Mouse (Mus musculus) cerebellum, adult 2 months (tissue): Measurements from ENCODE around the gene Gm45785. TPM values are rescaled to one million over a fixed set of nuclear protein-coding genes. Genes with fewer than 3 reads are reported as not detected.
A peak's percentile ranks its signal among the peaks of the same experiment; 100 is the strongest.

Source experiments
- DNase-seq, 2 experiments: peaks; one replicate each; pipeline ENCODE4 v3.0.0; 2021
- H3K27ac ChIP-seq: fragments of 200-500 bp; 2 replicates; pipeline ENCODE4 v1.5.1; 2012; ENCODE audit warnings: low read length, control low read depth, inconsistent platforms; ENCODE audit not compliant: insufficient read depth
- H3K27me3 ChIP-seq: fragments of 200-500 bp; 2 replicates; pipeline ENCODE4 v1.6.1; 2012; ENCODE audit warnings: inconsistent platforms, mild to moderate bottlenecking, low read length, moderate library complexity; ENCODE audit not compliant: control insufficient read depth, insufficient read depth
- H3K4me1 ChIP-seq: fragments of 200-500 bp; 2 replicates; pipeline ENCODE4 v1.6.1; 2011; ENCODE audit warnings: low read length; ENCODE audit not compliant: control insufficient read depth, insufficient read depth
- H3K4me3 ChIP-seq: fragments of 200-500 bp; replicated peaks from 2 replicates; pipeline ENCODE3; 2011; ENCODE audit warnings: mild to moderate bottlenecking, low read depth, low read length, control low read depth; ENCODE audit not compliant: insufficient read depth
- CTCF ChIP-seq: fragments of 200-500 bp; IDR thresholded peaks from 2 replicates; pipeline ENCODE4 v1.5.1; 2011; ENCODE audit warnings: low read depth, mild to moderate bottlenecking, control low read depth, low read length, moderate library complexity, borderline replicate concordance; ENCODE audit not compliant: insufficient read depth
- POLR2A ChIP-seq: fragments of 200-500 bp; IDR thresholded peaks from 2 replicates; pipeline ENCODE4 v1.6.1; 2011; ENCODE audit warnings: low read length, control low read depth, borderline replicate concordance; ENCODE audit not compliant: insufficient read depth
- WGBS: fragments of 180-500 bp; shearing (Covaris S2); methylation state at CpG from one replicate; pipeline ENCODE4 v1.1.7; 2018; 5-methylcytosine and 5-hydroxymethylcytosine counted together
- polyA plus RNA-seq: library from polyadenylated mRNA; depleted of rRNA; stranded (reverse); fragments of >200 nt; gene quantifications from 2 replicates; pipeline ENCODE4 v1.2.3, GENCODE M21; 2012

Gene Gm45785
- polyA plus RNA-seq, 1 experiment, result 0.15 TPM

DNA sequence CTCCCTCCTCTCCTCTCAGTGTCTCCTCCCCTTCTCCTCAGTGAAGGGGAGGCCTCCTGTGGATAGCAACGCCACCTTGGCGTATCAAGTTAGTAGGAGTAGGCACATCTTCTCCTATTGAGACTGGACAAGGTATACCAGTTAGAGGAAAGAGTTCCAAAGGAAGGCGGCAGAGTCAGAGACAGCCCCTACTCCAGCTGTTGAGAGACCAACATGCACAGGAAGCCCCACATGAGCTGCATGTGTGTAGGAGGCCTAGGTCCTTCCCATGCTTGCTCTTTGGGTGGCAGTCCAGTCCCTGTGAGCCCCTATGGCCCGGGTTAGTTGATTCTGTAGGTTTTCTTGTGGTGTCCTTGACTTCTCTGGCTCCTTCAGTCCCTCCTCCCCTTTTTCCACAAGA, 22.8 kb downstream of the Gm45785 start:
- 82% methylated on average over 4 of the region's 4 CpGs for WGBS
- Histone ChIP-seq H3K27me3 (no peaks in the 10 kb centered on the region), H3K4me1 (no peaks in the 10 kb centered on the region), H3K4me3 (no peak overlapping the region), H3K27ac (no peak overlapping the region)
- no peak for DNase-seq
- TF ChIP-seq POLR2A, result no peak
- TF ChIP-seq CTCF, result no peak

GRCm38 (mm10) chr7:140831447-140831846, 24.7 kb downstream of the Gm45785 start:
- no peak for DNase-seq
- WGBS, result 70% methylated on average over 6 of the region's 6 CpGs
- TF ChIP-seq POLR2A, result no peak
- TF ChIP-seq CTCF, result no peak

GRCm38 (mm10) chr7:140828171-140828881, 27.8 kb downstream of the Gm45785 start:
- H3K4me1 ChIP-seq, result no peaks in the 10 kb centered on the region
- TF ChIP-seq POLR2A, result no peak
- TF ChIP-seq CTCF, result peak; percentile 73
- H3K27ac ChIP-seq, result peak overlapping the region; percentile 46; the same call in 1 of the 2 replicates
- H3K27me3 ChIP-seq, result no peaks in the 10 kb centered on the region
- WGBS, result 7% methylated on average over 8 of the region's 8 CpGs
- peak overlapping the region; percentile 23 for H3K4me3 ChIP-seq
- DNase-seq, result peak; percentile 67 to 84

More at GRCm38 (mm10) chr7:140831447-140831846, 24.7 kb downstream of the Gm45785 start:
- no peaks in the 10 kb centered on the region for H3K4me1 ChIP-seq
- H3K27me3 ChIP-seq, result no peaks in the 10 kb centered on the region
- no peak overlapping the region for H3K4me3 ChIP-seq
- H3K27ac ChIP-seq, result no peak overlapping the region

- Histone ChIP-seq H3K27me3 (no peaks in the 10 kb centered on the region), H3K27ac (no peak overlapping the region), H3K4me3 (no peak overlapping the region), H3K4me1 (peaks cover 3% of the 10 kb centered on the region; the same call in 1 of the 2 replicates)
- TF ChIP-seq CTCF (no peak), POLR2A (no peak)
- 89% methylated on average over 4 of the region's 4 CpGs for WGBS
- no peak for DNase-seq
These were observed 33.4 kb downstream of the Gm45785 start for GRCm38 (mm10) chr7:140822731-140823130.

DNA sequence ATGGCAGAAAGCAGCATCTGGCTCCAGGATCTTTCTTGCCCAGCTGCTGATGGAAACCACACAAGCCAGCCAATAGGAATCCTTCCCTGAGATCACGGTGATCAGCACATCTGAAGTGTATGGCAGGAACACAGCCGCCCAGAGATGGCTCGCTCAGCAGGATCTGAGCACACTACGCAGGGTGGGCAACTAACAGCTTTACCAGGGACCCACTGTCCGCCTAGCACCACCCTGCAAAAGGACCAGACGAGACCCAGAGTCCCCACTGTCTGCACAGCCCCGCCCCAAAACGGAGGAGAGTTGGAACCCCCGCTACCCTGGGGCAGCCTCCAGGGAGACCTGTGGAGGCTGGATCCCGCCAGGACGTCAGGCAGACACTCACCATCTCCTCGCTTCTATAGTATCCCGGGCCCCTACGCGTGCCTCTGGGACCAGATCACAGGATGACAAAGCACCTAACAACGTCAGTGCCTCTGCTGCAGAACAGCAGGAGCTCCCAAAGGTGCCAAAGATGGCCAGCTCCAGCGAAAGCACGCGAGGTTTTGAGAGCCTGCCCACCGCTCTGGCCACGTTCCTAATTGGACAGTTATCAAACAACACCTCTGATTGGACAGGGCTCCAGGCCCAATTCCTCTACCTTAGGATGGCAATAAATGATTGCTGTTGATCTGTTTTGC, 34.3 kb downstream of the Gm45785 start, which contains the start of gene Zfp941:
Gene Zfp941 (minus strand): TSS at position 526 of the 677 bp plus-strand sequence.
- DNase-seq, result peak; percentile 87 to 88

DNA sequence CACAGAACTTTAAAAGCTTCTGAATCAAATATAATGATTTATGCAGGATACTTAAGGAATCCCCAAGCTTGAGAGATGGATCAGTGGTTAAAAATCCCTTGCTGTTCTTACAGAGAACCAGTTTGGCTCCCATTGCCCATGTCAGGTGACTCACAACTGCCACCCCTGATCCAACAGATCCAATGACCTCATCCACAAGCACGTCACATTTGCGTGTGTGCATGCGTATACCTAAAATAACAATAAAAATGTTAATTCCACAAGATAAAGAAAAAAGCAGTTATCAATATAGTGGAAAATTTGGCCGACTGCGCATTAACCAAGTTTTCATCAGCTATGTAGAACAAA, 34.9 kb downstream of the Gm45785 start:
- H3K27ac ChIP-seq, result peak overlapping the region; percentile 56; the same call in 1 of the 2 replicates
- no peak for TF ChIP-seq CTCF
- no peak for TF ChIP-seq POLR2A
- peak overlapping the region; percentile 92 for H3K4me3 ChIP-seq
- no peaks in the 10 kb centered on the region for H3K27me3 ChIP-seq
- H3K4me1 ChIP-seq, result peaks cover 3% of the 10 kb centered on the region; the same call in 1 of the 2 replicates
- 44% methylated on average over 5 of the region's 5 CpGs for WGBS
- DNase-seq, result peak; percentile 50 to 65

More for the DNA sequence above, 34.3 kb downstream of the Gm45785 start, which contains the start of gene Zfp941:
- Histone ChIP-seq H3K4me1 (peaks cover 3% of the 10 kb centered on the region; the same call in 1 of the 2 replicates), H3K27me3 (no peaks in the 10 kb centered on the region), H3K27ac (peak within 1 kb of the TSS; percentile 56), H3K4me3 (peak within 1 kb of the TSS; percentile 92)
- no peak for TF ChIP-seq CTCF
- peak; percentile 22; the same call in 1 of the 2 replicates for TF ChIP-seq POLR2A
- 2% methylated on average over 21 of the region's 21 CpGs for WGBS

- Histone ChIP-seq H3K27ac (no peak overlapping the region), H3K4me1 (peaks cover 3% of the 10 kb centered on the region; the same call in 1 of the 2 replicates), H3K4me3 (no peak overlapping the region), H3K27me3 (no peaks in the 10 kb centered on the region)
- 45% methylated on average over 4 of the region's 4 CpGs for WGBS
- DNase-seq, result no peak
- no peak for TF ChIP-seq POLR2A
- no peak for TF ChIP-seq CTCF
These were observed 36.0 kb downstream of the Gm45785 start for GRCm38 (mm10) chr7:140820173-140820572.
